Mouse (Mus musculus) brain, adult 2 months (tissue): Measurements from ENCODE around the gene Ubqln3.

Experiments
- DNase-seq: peaks from one replicate; pipeline ENCODE4 v3.0.0; 2011; ENCODE audit warnings: low read depth, low spot score

The Ubqln3 gene

DNA sequence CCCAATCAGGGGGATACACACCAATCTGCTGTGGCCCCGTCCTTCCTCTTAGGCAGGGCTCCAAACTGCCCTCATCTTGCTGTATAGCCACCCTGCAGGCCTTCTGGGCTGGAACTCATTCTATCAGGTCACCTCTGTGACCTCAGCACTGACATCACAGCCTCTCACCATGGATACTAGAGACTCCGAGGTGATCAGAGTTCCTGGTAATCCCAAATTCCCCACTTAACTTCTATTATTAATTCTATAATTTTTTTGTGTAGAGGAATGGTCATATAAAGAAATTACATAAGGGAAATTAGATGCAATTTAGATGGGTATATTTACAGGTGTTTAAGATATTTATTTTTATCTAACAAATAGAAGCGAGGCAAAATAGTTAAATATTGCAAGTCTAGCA lies at the start of gene Ubqln3:
Gene Ubqln3 (minus strand): TSS at position 101 of the 400 bp plus-strand sequence.
- no peak for DNase-seq

DNA sequence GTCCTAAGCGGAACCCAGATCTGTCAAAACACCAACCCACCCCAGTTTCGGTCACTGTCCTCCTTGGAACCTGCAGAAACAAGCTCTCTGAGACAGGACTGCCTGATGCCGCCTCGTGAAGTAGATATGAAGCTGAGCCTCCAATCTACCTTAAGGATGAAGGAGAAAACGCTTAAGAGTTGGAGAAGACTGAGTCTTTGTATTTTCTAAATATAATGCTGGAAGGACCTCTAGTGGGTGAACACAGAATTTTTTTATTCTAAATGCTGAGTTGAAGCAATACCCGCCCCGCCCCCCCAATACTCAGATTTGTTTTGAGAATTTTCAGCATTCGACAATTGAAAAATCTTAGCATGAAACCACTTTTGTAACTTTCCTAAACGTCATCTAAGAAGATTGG lies 48.2 kb upstream of the Ubqln3 start:
- no peak for DNase-seq

DNA sequence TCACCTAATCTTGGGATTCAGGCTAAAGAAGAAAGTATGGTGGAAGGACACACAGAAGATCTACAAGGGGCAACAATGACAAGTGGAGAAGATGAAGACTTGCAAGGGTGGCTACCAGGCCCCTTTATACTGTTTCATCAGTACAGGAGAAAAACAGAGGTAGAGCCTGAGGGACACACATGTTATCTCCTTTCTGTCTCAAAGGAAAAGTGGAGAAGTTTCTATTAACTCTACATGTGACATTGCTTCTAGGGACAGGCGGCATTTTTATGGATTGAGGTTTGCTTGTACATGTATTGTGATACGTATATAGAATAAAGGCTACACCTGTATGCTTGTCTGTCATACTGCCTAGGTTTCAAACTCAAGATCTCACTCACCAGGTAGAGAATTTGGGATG lies 40.2 kb upstream of the Ubqln3 start, which contains the start of gene Olfr648:
Gene Olfr648 (minus strand): TSS at position 101 of the 400 bp plus-strand sequence.
- no peak for DNase-seq

DNA sequence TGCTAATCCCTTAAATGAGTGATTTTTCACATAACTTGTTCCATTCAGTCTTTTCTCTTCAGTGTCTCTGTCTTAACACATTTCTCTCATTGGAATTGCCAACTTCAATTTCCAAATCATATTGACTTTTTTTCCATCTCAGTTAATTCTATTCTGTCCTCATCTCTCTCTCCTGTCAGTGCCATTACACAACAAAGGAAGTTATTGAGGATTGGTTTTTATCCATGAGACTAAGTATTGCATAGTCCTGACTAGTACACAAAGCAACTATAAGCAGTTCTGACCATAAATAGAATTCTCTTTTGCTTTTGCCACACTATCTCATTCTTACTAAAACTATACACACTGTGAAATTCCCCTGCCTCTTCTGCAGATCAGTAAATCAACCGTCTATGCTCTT lies 36.0 kb upstream of the Ubqln3 start:
- DNase-seq = no peak

DNA sequence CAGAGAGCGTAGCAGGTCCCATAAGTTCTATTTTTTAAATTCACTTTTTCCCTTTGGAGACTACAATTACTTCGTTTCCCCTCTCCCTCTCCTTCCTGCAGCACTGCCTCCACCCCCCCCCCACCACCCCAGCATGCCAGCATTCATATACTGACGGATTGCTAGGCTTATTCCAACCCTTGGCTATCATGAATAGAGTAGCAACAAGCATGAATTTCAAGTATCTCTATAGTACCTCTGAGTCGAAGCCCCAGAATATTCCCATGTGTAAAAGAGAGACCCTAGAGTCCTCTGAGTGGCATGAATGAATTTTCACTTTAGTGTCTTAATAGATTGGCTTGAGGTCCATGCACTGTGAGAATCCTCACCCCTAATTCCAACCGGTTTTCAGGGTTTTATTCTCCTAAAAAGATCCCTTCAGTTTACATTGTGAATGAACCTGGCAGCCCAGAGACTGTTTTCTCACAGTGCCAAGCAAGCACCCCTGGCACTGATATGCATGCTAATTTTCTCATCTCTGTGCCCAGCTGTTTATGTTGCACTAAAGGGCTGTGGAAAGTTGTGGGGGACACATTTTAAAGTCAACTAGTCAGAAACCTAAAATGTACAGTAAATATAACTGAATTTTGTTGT lies 35.5 kb upstream of the Ubqln3 start:
- no peak for DNase-seq

DNA sequence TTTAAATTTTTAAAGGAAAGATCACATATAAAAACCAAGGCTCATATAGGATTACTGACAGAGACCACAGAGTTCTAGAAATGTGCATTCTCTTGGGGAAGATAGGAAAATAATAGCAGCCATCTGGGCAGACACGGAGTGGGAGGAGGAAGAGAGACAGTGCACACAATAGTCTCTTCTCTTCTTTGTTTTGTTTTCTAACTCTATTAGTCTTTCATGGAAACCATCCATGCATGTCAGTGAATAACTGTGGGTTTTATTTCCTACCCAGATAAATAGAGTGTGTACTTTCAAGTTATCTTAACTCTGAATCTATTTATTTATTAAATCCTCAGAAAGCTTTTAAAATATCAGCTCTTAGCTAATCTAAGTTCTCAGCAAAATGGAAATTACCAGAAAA lies 32.0 kb upstream of the Ubqln3 start:
- no peak for DNase-seq

DNA sequence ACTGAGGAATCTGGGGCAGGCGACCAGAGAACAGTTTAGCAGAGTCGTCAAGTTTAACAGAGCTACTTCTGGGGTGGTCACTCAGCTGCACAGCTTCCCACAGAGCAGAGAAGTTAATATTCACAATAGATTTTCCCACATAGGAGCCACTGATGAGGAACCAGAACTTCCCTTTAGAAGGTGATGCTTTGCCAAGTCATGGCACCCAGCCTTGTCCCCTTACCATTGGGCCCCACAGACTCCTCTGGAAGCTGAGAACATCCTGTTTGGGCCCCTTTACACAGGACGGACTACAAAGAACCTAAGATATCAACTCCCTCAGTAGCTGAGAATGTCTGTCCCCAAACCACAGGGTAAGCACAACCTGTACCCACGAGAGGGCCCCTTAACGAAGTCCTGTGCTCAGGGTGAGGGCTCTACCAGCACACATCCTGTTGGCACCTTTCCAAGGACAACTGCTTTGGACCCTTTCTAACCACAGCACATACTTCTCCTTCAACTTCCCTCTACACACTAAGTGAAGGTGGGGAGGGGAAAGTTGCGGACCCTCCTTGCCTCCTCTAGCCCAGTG lies 26.6 kb upstream of the Ubqln3 start:
- DNase-seq = peak; percentile 15

DNA sequence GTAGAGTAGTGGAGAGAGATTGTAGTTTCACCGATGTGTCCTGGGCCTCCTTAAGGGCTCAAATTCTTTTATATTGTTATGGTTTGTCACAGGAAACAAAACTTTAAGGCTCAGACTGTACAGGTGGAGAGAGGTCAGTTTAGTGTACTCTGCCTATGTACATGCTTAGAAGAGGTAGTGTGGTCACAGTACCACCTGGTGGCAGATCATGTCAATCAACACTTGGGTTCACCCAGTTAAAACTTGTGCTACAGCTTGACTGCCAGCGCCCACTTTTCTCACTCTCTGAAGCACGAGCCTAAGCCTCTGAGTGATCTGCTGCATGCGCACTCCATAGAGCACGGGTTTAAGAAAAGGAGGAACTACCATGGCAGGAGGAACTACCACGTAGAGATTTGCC lies 24.0 kb upstream of the Ubqln3 start:
- DNase-seq = no peak

DNA sequence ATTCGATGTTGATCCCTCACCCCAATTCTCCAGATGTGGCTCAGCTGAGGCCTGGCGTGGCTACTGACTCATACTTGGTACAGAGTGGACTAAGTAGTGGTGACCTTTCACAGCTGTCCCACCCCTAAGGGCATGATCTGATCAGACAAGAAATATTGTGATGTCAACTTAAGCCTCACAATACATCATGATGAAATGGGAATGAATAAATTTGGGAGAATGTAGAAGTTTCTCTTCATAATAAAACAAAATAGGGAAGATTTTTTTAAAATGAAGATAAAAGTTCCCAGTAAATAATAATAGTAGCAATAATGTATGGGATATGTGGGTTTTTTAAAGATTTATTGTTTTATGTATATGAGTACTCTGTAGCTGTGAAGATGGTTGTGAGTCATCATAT lies 7.4 kb upstream of the Ubqln3 start, which contains the start of gene Ubqlnl:
Gene Ubqlnl (minus strand): TSS at position 101 of the 400 bp plus-strand sequence.
- DNase-seq = no peak

DNA sequence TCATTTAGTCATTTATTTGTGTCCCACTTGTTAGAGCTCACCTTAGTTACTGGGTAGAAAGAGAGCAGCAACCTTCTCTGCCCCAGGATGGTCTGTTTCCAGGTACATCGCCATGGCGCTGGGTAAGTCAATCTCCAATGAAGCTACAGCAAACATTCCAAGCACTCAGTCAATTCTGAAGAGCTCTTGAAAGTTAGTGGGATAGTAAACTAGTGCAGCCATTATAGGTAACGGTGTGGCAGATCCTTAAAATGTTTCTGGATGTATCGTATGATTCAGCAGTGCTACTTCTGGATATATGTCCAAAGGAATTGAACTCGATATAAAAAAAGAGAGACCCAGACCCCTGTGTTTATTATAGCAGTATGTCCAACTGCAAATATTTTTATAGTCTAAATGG lies 5.8 kb downstream of the Ubqln3 start, which contains the start of gene Olfr643:
Gene Olfr643 (minus strand): TSS at position 101 of the 400 bp plus-strand sequence.
- DNase-seq = no peak

DNA sequence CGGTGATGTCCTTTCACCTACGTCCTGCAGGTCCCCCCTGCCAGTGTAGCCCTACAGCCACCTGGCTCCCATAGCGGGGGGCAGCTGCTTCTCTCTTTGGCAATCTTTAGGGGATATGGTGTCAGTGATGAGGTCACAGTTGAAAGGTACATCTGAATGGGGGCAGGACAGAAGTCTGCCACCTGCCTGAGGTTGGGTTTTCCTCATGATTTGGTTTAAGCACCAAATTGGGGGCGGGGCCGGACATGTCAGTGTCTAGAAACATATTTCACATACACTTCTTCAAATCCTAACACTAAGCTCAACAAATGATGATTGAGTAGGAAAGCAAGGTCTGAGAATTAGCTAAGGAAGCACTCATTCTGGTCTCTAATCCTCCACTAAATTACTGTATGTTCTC lies 13.4 kb downstream of the Ubqln3 start, which contains the start of gene Ubqln5:
Gene Ubqln5 (minus strand): TSS at position 101 of the 400 bp plus-strand sequence.
- DNase-seq = no peak

DNA sequence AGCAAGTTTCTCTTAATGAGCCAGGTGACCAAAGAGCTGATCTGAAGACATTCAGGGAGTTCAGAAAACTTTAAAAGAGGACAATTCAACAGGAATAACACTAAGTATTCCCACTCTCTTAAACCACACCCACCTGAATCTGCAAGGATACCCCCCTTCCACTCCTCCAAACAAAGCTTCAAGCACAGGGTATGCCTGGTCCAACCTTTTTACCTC lies 38.4 kb downstream of the Ubqln3 start, which contains the start of gene Olfr646:
Gene Olfr646 (plus strand): TSS at position 117 of the 216 bp plus-strand sequence.
- DNase-seq = no peak

DNA sequence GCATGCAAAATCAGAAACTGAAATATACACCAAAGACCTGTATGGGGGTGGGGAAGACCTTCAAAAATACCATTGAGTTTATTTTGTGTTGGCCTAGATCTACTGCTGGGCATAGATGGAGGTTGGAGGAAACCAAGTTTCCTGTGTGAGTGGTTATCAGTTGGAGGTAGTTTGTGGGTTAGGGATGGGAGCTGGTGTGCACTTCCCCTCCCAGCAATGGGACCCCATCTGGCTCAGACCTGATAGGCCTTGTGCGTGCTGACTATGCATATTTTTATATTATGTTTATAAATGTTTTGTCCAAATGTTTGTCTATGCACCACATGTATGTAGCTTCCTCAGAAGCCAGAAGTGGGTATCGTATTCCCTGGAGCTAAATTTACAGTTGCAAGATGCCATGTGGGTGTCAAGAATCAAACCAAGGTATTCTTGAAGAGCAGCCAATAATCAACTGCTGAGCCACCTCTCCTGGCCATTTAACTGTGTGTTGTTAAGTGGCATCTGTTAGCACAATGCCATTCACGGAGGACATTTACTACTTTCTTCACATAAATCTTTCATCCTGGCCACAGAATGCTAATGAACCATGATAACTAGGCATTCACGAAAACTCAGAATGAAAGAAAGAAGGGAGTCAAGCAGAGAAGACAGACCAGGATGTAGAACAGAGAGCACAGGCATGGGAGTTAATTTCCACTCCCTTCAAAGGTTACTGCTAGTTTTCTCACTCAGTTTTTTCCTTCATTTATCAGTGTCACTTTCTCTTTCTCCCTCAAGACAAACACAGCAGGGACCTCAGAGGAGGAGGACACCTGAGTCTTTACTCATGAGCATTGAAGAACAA lies 38.9 kb downstream of the Ubqln3 start:
- no peak for DNase-seq
